Mouse (Mus musculus) E14TG2a.4 (cell line): ENCODE results near the gene Spata31d1d.

Experiments used
- CTCF ChIP-seq: conservative IDR thresholded peaks from 2 replicates; pipeline ENCODE4 v1.5.1; 2014; ENCODE audit warnings: low read length
- NANOG ChIP-seq: IDR thresholded peaks from 2 replicates; pipeline ENCODE4 v1.6.1; 2014; ENCODE audit warnings: borderline replicate concordance, low read length, mixed read lengths
- POU5F1 ChIP-seq: IDR thresholded peaks from 2 replicates; pipeline ENCODE4 v1.6.1; 2014; ENCODE audit warnings: low read length, borderline replicate concordance

DNA sequence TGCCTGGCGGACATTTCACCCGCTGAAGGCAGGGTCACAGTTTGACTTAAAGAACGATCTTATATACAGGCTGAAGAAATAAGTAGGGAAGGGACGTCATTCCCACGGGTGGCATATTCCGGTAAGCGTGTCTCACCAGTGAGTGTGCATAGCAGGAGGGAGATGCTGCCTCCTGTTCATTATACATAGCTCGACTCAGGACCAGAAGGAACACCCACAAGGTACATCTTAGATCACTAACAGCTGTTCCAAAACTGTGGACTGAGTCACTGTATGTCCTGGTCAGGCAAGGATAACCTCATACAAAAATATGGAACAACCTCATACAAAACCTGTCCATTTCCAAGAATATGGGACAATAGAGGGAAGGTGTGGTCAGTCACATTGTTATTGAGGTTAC lies 32.4 kb downstream of the Spata31d1d start:
- TF ChIP-seq CTCF (no peak), POU5F1 (no peak), NANOG (no peak)
